Mouse (Mus musculus) ES-CJ7 (cell line): ENCODE results near the gene Ppm1h.

Experiments used
- DNase-seq: peaks from one replicate; pipeline ENCODE4 v3.0.0; 2011; ENCODE audit warnings: low read depth, low spot score

Gene Ppm1h

GRCm38 (mm10) chr10:122678541-122679436 lies at the start of gene Ppm1h:
Gene Ppm1h (plus strand): TSS chr10:122678762.
- peak; percentile 92 for DNase-seq

- DNase-seq, result no peak
These were observed 49.6 kb upstream of the Ppm1h start for GRCm38 (mm10) chr10:122629003-122629402.

- DNase-seq, result no peak
These were observed 38.7 kb upstream of the Ppm1h start for GRCm38 (mm10) chr10:122639879-122640278.

GRCm38 (mm10) chr10:122641263-122641795 lies 37.2 kb upstream of the Ppm1h start:
- DNase-seq, result no peak

GRCm38 (mm10) chr10:122642125-122642524 lies 36.4 kb upstream of the Ppm1h start:
- DNase-seq, result no peak

GRCm38 (mm10) chr10:122651932-122652331 lies 26.6 kb upstream of the Ppm1h start:
- DNase-seq, result no peak

GRCm38 (mm10) chr10:122652578-122652977 lies 26.0 kb upstream of the Ppm1h start:
- no peak for DNase-seq

GRCm38 (mm10) chr10:122665652-122666051 lies 12.9 kb upstream of the Ppm1h start:
- DNase-seq, result no peak

GRCm38 (mm10) chr10:122671253-122671652 lies 7.3 kb upstream of the Ppm1h start:
- no peak for DNase-seq

- DNase-seq, result no peak
These were observed 6.5 kb upstream of the Ppm1h start for GRCm38 (mm10) chr10:122672044-122672443.

GRCm38 (mm10) chr10:122679437-122680045 lies 979 bp downstream of the Ppm1h start:
- DNase-seq, result peak; percentile 21

GRCm38 (mm10) chr10:122680387-122681084 lies 2.0 kb downstream of the Ppm1h start:
- no peak for DNase-seq

- no peak for DNase-seq
These were observed 2.5 kb downstream of the Ppm1h start for GRCm38 (mm10) chr10:122681085-122681408.

GRCm38 (mm10) chr10:122683819-122684330 lies 5.3 kb downstream of the Ppm1h start:
- DNase-seq, result no peak

GRCm38 (mm10) chr10:122685297-122685696 lies 6.7 kb downstream of the Ppm1h start:
- DNase-seq, result no peak

GRCm38 (mm10) chr10:122685836-122686531 lies 7.4 kb downstream of the Ppm1h start:
- no peak for DNase-seq

- DNase-seq, result no peak
These were observed 12.1 kb downstream of the Ppm1h start for GRCm38 (mm10) chr10:122690698-122691097.

- no peak for DNase-seq
These were observed 14.7 kb downstream of the Ppm1h start for GRCm38 (mm10) chr10:122693158-122693777.

- no peak for DNase-seq
These were observed 15.5 kb downstream of the Ppm1h start for GRCm38 (mm10) chr10:122693911-122694618.

GRCm38 (mm10) chr10:122696335-122696734 lies 17.8 kb downstream of the Ppm1h start:
- no peak for DNase-seq
